Mouse (Mus musculus): Measurements from ENCODE around the gene Akap7.

The Akap7 gene

GRCm38 (mm10) chr10:25297666-25298263, 9.9 kb downstream of the Akap7 start:
- peak; percentile 10 for DNase-seq

DNA sequence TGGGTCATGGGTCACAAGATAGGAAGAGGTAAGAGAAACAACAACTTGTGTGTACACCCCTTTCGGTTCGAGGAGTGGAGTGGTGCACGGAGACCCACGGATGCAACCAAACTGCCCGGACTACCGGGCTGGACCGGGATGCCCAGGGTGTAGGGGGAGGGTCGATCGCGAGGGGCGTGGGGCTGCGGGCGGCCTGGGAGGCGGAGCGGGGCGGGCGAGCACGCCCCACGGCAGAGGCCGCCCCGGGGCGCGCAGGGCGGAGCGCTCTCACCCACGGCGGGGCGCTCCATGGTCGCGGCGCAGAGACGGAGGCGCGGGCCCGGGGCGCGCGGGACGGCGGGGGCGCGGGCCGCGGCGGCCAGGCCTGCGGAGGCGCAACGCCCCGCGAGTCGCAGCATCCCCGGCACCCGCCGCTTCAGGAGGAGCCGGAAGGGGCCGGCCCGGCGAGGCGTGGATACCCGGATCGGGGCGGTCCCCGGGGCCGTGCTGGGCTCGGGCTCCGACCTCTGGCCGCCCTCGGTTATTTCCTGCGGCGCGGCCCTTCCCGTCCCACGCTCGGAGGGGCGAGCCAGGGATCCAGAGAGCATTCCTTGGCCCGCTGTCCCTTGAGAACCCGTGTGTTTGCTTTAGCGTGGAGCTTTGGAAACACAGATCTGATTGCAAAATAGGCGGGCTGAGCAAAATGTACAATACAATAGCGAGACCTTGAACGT, 10.9 kb downstream of the Akap7 start:
- peak; percentile 93 for DNase-seq

DNA sequence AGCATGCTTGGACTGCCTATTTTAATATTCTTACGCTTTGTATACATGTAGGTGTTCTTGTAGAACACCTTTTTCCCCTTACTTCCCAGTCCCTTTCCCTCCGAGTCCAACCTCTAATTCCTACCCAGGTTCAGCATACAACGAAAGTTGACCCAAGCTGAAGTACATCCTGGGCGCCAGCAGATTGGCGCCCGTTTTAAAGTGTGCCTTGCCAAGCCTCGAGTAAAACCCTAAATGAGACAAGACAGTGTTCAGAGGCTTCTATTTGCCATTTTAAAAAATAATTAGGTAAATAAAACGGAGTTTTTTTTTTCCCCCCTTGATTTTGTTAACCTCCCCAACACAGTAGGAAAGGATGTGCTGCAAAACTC, 11.4 kb downstream of the Akap7 start:
- DNase-seq: peak; percentile 26

DNA sequence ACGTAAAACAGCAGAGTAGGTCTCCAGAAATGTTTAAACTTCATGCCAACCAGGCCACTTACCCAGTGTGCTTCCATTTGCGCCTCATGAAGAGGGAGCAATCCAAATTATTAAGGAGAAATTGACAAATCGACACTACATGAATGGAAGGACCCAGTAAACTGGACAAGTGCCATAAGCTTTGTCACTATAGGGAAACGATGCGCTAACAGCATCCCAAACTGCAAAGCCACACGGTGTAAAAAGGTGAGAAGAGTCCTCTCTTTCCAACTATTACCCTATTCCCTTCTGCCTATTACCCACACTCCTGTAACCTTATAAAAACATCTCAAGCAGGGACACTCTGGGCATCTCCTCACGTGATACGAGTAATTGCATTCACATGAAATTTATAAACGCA, 11.8 kb downstream of the Akap7 start:
- no peak for DNase-seq

DNA sequence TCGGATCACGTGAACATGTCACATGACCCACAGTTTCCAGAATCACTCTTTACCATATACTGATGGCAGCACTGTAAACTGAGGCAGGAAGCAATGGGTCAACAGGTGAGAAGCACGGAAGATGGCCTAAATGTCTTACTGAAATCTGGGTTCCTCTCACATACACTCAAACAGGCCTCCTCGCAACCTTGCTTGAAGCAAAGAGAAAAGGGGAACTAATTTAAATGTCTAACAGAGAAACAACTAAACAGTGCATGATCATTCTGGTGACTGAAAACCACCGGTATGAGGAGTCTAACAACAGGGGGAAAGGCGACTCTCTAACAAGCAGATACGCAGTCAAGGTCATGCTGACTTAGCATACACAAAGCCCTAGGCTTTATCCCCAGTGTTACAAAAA, 12.7 kb downstream of the Akap7 start:
- DNase-seq: no peak

GRCm38 (mm10) chr10:25293796-25294195, 13.9 kb downstream of the Akap7 start:
- no peak for DNase-seq

DNA sequence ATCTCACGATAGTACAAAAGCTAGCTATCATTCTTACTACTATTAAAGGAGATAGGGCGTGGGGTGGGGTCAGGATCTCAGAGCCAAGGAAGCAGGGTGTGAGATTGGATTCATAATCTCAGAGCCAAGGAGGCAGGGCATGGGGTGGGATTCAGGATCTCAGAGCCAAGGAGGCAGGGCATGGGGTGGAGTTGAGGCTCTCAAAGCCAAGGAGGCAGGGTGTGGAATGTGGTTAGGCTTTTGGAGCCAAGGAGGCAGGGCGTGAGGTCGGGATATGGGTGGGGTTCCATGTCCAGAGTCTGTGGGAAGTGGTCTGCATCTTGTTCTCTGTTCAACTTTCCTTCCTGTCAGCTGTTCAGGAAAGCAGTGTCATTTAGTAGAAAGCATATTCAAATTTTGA, 16.6 kb downstream of the Akap7 start:
- peak; percentile 92 for DNase-seq

GRCm38 (mm10) chr10:25285100-25285811, 22.4 kb downstream of the Akap7 start:
- peak; percentile 74 for DNase-seq

DNA sequence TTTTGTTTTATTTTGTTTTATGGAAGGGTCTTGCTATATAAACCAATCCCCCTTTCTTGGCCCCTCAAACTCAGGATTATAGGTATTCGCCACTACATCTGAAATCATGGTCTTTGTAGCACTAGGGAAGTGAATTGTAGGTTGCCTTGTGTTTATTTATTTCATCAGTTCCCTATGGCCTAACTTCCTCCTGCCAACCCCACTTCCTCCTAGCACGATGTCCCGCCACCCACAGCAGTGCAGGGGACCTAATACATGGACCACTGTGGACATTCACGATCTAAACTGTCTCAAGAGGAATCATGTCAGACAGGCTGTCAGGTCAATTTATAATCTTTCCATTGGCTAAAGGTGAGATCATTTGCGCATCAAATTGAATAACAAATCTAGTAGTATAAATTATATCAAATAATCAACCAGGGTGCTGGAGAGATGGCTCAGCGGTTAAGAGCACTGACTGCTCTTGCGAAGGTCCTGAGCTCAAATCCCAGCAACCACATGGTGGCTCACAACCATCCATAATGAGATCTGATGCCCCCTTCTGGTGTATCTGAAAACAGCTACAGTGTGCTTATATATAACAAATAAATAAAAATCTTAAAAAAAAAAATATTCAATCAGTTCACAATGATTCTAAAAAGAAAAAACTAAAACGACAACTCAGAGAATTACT, 23.1 kb downstream of the Akap7 start:
- peak; percentile 54 for DNase-seq

GRCm38 (mm10) chr10:25283397-25283796, 24.3 kb downstream of the Akap7 start:
- DNase-seq: no peak

DNA sequence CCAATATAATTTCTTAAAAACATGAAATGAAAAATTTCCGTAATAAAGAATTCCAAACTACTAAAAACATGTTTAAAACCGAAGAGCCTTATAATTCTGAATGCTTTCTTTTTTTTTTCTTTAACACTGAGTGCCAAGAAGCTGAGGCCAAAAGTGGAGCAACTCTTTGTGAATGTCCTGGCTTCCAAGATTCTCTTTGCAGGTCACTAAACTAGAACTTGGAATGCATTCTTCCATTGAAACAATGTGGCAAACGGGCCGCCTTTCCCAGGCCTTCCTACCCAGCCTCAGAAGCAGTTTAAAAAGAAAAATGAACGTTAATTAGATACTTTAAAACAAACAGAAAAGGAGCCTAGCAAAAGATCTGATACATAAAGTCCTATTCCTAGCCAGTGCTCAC, 27.5 kb downstream of the Akap7 start:
- DNase-seq: peak; percentile 35

DNA sequence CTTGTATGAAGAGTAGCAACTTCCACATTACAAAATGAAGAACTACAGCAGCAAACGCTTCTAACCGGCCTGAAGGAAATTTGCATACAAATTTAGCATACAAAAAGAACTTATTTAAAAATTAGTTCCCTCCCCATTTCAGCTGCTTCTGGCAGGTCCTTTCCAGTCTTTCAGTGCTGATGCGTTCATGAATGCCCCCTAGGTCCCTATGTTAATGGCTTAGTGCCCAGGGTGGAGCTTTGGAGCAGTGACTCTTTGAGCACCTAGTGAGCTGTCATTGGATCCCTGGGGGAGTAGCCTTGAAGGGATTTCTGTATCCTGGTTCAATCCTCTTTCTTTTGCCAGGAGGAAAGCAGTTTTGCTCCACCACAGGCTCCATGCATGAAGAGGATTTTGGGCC, 28.3 kb downstream of the Akap7 start:
- no peak for DNase-seq

GRCm38 (mm10) chr10:25275492-25275891, 32.2 kb downstream of the Akap7 start:
- DNase-seq: no peak

GRCm38 (mm10) chr10:25274621-25275330, 32.9 kb downstream of the Akap7 start:
- DNase-seq: no peak

- DNase-seq: no peak
These were observed 33.9 kb downstream of the Akap7 start for GRCm38 (mm10) chr10:25273731-25274130.

- DNase-seq: no peak
These were observed 35.9 kb downstream of the Akap7 start for GRCm38 (mm10) chr10:25271756-25272155.

- no peak for DNase-seq
These were observed 36.5 kb downstream of the Akap7 start for GRCm38 (mm10) chr10:25271207-25271606.

DNA sequence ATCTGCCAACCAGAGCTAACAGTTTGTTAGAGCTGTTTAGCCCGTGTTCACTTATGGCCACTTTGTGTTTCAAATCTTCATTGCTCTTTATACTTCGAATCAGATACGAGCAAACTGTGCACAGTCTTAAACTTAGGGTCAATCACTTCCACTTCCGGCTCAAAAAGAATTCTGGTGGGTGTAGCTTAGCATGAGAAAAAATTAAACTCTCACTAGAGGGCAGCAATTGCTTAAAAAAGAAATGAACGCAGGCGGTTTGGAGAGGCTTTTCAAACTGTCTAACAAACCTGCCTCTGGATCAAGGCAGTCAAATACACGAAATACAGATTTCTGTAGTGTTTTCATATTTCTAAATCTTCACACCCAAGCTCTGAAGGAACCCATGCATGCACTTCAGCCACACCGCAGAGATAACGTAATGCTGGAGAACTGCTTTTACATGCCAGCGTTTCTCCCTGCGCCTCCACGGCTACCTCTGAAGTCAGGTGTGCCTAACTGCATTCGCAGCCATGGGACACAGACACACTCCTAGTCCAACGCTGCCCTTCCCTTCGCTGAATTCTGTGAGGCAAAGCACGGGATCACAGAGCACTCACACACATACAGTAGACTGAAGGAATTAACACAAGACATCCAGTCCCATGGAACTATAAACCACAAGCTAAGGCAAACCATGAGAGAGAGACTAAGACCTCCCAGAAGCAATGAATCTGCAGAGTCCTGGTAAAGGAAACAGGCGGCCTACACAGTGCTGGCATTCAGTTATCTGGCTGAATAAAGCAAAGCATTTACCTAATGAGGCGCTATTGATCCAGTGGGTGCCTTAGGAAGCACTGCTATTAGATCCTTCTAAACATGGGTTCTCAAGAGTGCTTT, 39.0 kb downstream of the Akap7 start:
- DNase-seq: peak; percentile 87

GRCm38 (mm10) chr10:25261176-25261575, 46.5 kb downstream of the Akap7 start:
- DNase-seq: peak; percentile 53

DNA sequence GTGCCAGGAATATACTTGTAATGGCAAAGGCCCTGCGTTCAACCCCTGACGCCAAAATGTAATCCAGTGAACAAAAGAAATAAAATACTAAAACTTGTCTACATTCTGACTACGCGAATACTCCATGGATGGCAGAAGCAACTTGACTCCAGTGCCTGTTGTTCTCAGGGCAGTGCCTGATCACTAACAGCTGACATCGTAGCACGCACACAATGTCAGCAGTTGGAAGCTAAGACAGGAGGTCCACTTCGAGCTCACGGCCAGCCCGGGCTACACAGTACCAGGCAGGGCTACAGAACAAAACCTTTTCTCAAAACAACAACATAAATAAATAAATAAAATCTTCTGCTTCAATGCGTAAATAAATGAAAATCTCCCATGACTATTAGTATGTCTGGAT, 46.9 kb downstream of the Akap7 start:
- DNase-seq: no peak

DNA sequence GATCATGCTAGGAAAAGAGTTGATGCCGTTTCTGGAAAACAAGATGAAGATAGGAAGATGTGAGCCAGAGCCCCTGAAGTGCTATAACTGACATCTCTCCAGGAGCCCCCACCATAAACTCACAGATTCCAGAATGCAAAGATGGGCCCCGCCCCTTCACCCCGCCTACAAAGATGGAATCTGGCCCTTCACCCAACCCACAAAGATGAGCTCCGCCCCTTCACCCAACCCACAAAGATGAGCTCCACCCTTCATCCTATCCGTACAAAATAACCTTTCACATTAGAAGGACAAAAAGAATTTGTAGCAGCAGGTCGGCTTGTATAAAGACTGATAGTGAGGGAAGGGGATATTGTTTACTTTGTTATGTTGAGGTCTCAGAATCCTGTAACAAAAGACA, 49.5 kb downstream of the Akap7 start:
- DNase-seq: no peak

- DNase-seq: no peak
These were observed 50.2 kb downstream of the Akap7 start for GRCm38 (mm10) chr10:25257466-25257865.
